Mouse (Mus musculus): ENCODE results near the gene Dnhd1. TPM values are rescaled to one million over a fixed set of nuclear protein-coding genes. Genes with fewer than 3 reads are reported as not detected.
"Not testable (repeated sequence)": the region's sequence is repeated elsewhere in the genome, so short reads cannot be mapped to it uniquely, and the experiment has no call there.

Gene Dnhd1
- total RNA-seq, 2 experiments from 2014 or later: 0.17 to 1.6 TPM

DNA sequence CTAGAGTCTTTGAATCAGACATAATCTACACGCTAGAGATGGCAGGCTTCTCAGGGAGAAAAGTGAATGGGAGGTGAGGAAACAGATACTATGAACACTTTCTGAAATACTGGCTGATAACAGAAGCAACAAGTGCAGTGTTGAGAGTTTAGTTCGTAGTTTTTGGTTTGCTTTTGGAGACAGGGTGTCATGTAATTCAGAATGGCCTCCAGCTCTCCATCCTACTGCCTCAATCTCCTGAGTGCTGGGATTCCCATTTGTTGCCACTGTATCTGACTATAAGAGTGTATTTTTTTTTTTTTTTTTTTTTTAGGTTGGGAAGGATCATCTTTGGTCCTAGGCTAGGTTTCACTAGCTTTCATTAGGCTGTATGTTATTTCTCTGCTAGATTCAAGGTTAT, 87.7 kb downstream of the Dnhd1 start:
- no peak for ATAC-seq (replicated peaks; ENCODE audit: poor library complexity)

DNA sequence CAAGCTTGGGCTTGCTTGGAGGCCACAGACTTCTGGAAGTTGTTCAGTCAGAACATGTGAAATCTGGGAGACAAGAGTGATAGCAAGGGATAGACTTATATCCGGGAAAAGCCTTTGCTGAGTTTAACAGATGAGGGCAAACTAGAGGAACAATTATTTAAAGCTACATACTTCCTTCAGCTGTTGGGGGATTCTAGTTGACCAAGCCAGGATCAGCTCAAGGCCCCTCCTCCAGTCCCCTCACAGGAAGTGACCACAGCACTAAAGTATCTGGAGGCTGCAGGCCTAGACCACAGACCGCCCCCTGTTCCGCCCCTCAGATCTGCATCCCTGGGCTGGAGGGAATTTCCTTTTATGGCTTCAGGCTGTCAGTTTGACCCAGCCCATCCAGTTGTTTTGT, 88.3 kb downstream of the Dnhd1 start:
- ATAC-seq (replicated peaks; ENCODE audit: poor library complexity): peak; percentile 59

DNA sequence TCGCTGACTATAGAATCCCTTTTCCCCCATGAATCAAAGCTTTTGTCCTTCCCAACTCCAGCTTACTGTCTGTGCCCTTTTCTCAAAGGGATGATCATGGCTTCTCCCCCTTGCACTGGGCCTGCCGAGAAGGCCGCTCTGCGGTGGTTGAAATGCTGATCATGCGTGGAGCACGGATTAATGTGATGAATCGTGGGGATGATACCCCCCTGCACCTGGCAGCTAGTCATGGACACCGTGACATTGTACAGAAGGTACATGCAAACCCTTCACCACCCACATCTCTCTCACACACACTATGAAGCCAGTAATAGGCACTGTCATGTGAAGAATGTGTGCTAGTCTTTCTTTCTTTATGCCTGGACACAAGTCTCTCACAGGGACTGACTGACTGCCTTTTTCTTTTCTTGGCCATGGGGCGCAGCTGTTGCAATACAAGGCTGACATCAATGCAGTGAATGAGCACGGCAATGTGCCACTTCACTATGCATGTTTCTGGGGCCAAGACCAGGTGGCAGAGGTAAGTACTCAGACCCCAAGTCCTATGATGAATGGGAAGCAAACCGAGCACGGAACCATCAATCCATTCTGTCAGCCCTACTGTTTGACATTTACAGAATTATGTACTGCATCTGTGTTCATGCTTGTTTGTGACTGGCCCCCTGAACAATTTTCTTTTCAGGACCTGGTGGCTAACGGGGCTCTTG, 89.6 kb downstream of the Dnhd1 start:
- no peak for ATAC-seq (replicated peaks; ENCODE audit: poor library complexity)

DNA sequence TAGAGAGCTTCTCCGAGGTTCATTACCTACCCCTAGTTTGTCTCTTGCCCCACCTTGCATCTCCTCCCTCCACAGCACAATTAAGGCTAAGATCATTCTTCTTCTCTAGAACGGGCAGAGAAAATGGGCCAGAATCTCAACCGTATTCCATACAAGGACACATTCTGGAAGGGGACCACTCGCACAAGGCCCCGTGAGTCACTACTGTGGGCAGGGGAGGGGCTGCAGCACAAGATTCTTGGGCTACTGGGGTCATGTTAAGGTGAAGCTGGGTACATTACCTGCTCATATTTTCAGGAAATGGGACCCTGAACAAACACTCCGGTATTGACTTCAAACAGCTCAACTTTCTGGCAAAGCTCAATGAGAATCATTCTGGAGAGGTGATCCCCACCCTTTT, 90.2 kb downstream of the Dnhd1 start:
- ATAC-seq (replicated peaks; ENCODE audit: poor library complexity): no peak

DNA sequence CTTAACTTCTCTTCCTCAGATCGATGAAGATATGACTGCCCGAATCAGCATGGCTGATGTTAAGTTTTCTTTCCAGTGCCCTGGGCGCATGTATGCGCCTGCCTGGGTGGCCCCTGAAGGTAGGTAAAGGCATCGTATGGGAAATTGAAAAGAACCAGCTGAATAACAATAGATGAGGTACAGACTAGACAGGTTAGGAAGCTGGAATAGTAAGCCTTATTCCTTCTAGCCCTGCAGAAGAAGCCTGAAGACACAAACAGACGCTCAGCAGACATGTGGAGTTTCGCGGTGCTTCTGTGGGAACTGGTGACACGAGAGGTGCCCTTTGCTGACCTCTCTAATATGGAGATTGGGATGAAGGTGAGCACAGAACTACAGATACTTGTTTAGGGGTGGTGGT, 91.4 kb downstream of the Dnhd1 start:
- ATAC-seq (replicated peaks; ENCODE audit: poor library complexity): no peak

DNA sequence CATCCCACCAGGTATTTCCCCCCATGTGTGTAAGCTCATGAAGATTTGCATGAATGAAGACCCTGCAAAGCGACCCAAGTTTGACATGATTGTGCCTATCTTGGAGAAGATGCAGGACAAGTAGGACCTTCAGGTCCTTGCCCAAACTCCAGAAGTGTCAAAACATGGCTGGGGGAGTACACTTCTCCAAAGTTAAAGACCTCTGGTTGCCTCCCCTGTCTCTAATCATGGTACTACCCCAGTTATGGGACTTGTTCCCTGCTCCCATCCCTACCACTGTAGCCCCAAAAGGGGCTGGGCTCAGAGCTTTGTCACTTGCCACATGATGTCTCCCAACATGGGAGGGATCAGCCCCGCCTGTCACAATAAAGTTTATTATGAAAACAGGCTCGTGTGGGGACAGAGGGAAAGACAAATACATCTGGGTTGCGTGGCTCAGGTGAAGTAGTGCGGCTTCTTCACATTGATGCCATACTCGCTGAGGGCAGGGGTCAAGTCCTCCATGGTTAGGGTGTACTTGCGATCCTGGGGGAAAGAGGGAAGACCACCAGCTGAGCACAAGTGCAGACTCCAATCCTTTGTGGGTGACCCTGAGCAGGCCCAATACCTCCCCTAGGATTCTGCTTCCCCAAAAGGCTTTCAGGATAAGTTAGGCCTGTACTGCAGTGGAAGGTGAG, 92.0 kb downstream of the Dnhd1 start:
- ATAC-seq (replicated peaks; ENCODE audit: poor library complexity): not testable (repeated sequence)

DNA sequence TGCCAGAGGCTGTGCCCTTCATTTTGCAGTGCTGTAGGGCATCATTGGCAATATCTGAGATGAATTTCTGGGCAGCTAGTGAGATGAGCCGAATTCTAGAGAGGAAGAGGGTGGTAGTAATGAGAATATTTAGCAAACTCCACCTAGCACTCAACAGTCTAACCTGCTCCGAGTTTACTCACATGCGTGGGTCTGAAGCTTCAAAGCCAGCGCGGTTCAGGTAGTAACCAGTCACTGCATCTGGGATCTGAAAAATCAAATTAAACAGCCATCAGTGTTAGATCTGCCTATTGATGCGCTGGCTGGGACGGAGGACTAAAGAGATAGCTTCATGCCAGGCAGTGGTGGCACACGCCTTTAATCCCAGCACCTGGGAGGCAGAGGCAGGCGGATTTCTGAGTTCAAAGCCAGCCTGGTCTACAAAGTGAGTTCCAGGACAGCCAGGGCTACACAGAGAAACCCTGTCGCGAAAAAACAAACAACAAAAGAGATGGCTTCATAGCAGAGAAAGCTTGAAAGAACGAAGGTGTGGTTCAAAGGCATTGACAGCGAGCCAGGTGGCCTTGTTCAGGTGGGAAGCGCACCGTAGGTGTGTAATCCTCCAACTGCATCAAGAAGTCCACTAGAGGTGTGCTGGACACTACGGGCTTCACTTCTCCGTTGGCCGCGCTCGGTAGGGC, 92.8 kb downstream of the Dnhd1 start:
- not testable (repeated sequence) for ATAC-seq (replicated peaks; ENCODE audit: poor library complexity)

DNA sequence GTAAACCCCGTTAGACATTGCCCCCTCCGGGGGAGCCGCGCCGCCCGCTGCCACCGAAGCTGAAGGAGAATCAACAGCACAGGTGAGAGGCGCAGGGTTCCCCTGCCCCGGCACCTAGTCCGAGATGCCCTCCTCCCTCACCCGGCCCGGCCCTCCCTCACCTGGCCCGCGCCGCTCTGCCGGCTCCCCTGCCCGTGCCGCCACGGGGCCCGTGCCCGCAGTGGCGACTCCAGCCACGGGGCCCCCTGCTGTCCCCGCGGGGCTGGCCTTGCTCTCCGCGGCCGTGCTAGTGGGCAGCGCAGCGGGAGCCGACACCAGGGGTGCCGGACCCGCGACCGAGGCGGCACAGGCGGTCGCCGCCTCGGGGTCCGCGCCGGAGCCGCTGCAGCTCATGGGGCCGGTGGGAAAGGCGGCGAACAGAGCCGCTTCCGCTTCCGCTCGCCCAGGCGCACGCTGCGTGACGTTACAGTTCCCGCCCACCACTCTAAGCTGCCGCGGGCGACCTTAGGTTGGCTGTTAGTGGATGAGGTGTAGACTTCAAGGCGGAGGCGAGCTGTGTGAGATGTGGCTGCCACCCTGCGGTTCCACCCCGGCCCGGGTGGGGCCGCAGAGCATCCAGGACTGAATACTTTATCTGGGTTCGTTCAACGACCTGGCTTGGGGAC, 93.4 kb downstream of the Dnhd1 start, which contains the start of gene Taf10:
Taf10 (minus strand) TSS at position 436 of the 665 bp plus-strand sequence.
- peak; percentile 95 for ATAC-seq (replicated peaks; ENCODE audit: poor library complexity)

DNA sequence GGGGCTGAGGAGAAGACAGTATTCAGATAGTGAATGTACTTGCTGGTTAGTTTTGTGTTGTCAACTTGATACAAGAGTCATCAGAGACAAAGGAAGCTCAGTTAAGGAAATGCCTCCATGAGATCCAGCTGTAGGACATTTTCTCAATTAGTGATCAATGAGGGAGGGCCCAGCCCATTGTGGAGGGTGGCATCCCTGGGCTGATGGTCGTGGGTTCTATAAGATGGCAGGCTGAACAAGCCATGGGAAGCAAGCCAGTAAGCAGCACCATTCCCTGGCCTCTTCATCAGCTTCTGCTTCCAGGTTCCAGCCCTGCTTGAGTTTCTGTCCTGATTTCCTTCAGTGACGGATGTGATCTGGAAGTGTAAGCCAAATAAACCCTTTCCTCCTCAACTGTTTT, 97.1 kb downstream of the Dnhd1 start:
- ATAC-seq (replicated peaks; ENCODE audit: poor library complexity): no peak

DNA sequence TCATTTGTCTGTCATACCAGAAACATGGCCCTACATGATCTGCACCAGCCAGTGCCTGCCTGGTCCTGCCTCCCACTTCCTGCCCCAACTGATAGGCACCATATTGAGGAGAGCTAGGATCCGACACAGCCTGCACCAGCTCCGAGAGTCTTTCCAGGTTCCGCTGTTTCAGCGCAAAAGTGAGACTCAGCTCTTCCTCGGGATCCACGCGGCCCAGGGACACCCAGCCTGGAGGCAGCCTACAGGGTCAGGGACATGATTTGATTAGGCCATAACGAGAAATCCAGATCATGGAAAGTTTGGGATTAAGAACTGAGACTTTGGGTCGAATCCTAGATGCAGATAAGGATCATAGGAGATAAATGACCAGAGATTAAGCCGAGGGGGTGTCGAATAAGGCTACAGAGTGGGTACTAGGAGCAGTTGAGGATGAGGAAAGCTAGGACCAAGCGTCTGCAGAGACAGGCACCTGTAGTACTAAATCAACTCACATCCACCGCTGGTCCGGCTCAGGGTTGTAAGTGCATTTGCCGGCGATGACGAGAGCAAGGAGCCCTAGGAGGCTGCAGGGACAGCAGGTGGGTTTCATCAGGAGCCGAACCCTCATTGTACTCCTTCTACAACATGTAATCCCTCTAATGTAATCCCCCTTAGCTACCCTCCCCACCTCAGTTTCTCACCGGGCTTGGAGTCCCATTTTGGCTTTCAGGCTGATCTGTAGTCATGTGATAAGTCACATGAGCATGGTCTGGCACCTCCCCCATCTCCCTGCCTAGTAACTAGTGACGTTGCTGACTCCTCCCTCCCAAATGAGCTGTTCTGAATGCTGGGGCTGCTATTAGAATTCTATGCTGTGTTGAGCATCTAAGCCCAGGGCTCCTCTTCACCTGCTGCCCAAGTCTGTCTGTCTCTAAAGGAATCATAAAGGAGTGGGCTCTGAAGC, 101.1 kb downstream of the Dnhd1 start, which contains the start of gene Tpp1:
Tpp1 (minus strand) TSS at position 745 of the 943 bp plus-strand sequence.
- ATAC-seq (replicated peaks; ENCODE audit: poor library complexity): peak; percentile 95

DNA sequence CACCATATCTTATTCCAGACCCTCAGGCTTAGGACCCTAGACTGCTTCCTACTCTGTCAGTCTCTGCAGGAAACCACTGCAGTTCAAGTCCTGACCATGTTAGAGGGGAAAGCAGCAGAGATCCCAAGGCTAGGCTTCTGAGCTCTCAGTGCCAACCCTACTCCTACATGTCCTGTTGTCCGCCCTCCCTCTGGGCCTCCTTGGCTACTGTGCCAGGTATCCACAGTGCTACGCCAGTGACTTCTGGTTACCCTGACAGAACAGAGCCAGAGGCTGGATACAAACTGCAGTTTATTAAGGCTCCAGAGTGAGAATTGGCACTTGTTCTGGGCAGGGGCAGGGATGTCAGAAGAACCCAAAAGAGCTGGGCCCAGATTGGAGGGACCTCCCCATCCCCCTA, 102.1 kb downstream of the Dnhd1 start:
- ATAC-seq (replicated peaks; ENCODE audit: poor library complexity): no peak

DNA sequence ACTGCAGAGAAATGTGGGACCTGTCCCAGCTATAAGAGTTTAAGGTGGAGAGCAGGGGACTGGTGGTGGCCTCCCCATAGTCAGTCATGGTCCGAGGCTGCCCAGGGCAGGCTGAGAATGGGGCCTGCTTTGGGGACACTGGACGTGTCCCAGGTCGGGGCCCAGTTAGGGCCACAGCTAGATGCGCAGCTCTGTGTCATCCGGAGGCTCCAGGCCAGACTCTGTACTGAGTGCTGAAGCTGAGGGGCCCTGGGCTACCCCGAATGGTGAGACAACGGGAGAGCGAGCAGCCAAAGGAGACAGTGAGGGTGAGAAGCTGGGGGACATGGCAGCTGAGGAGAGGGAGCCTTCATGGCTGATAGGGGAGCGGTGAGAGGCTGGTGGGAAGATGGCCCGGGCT, 102.7 kb downstream of the Dnhd1 start:
- ATAC-seq (replicated peaks; ENCODE audit: poor library complexity): no peak

DNA sequence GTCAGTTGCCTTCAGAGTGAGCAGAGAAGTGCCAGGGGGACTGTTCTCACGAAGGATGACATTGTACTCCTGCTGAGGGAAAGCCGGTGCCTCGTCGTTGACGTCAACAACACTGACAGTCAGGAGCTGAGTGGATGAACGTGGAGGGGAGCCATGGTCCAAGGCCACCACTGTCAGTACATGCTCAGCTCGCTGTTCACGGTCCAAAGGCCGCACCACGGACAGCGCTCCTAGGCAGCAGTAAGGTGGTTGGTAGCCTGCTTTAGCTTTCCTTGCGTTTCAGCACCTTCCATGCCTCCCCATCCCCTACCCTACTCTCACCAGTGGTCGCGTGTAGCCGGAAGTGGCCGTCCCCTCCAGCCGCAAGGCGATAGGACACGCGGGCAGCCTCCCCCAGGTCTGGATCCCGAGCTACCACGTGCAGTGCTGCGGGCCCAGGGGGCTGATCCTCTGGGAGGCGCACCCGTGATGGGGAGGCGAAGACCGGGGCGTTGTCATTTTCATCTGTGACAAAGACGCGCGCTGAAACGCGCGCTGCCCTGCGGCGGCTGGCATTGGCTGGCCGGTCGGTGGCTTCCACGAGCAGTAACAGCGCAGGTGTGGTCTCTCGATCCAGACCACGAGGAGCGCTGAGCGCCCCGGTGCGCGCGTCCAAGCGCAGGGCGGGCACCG, 111.3 kb downstream of the Dnhd1 start:
- ATAC-seq (replicated peaks; ENCODE audit: poor library complexity): peak; percentile 37

DNA sequence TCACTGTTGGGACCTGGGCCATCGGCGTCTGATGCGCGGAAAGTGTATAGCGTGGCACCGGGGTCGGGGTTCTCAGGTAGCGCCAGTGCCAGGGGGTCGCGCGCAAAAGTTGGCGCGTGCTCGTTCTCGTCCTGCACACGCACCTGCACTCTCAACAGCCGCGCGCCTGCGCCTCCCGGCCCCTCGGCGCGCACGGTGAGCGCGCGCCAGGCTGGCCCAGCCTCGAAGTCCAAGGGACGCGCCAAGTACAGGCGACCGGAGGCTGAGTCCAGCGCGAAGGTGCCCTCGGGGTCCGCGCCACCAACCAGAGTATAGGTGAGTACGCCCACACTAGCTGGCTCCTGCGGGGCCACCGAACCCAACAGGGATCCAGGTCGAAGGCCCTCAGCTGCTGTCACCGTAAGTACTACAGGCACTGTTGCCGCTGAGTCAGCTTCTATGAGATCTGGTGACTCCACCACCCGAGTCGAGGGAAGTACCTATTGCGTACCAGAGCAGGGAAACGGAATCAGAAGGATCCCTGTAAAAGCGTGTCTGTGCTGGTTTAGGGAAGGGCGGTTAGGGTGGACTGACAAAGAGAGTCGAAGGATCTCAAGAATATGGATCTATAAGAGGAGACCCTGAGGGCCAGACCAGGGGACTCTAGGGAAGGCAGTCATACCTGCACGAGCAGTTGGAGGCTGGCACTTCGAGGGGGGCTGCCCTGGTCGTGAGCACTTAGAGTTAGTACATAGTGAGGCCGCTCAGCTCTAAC, 112.1 kb downstream of the Dnhd1 start:
- peak; percentile 27; the same call in 1 of the 2 replicates for ATAC-seq (replicated peaks; ENCODE audit: poor library complexity)

DNA sequence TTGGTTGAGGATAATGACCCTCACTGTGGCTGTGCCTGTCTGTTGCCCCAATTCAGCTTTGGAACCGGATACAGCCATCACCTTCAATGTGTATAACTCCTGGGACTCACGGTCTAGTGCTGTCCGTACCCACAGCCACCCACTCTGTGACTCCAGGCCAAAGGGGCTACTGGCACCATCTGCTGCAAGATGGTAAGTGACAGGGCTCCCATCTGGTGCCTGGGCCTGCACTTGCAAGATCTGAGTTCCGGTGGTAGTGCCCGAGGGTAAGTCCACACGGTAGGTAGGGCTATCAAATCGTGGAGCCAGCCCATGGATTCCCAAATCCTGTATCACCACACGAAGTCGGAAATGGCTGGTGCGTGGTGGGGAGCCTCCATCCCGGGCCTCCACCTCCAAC, 113.7 kb downstream of the Dnhd1 start:
- ATAC-seq (replicated peaks; ENCODE audit: poor library complexity): no peak

DNA sequence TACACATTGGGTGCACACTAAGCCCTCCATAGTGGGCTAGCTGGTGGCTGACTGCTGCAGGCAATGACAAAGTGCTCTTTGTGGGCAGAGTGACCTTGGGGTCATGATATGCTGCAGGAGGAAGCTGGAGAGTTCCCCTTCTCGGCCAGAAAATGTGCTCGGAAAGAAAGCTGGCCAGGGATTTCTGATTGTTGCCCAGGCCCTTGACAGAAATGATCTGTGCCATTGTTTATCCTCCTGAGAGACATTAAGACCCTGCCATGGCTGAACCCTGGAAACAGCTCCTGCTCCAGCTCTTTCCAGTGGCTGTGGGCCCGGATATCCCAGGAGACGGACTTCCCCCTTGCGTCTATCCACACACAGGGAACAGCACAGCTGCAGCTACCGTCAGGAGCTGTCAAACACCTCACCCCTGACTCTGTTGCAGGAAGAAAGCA, 117.1 kb downstream of the Dnhd1 start:
- ATAC-seq (replicated peaks; ENCODE audit: poor library complexity): peak; percentile 74

DNA sequence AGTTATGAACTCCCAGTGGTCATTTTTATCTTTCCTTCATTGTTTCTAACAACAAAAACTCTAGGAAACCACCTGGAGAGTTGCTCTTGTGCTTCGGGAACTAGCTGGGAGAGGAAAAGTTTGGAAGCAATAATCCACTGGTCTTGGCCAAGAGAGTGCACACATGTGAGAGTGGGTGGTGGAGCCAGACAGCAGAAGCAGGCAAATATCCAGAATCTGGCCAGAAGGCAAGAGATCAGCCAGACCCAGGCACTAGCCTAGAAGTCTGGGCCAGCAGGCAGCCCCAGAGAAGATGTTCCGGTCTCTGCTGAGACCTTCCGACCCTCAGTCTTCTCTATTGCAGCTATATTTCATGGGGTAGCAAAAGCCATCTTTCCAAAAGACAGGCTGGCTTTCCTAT, 119.3 kb downstream of the Dnhd1 start:
- ATAC-seq (replicated peaks; ENCODE audit: poor library complexity): no peak

Measured in megakaryocyte progenitor cell, adult 5-6 weeks (primary cell).